Mouse (Mus musculus) liver, adult (tissue): ENCODE results near the gene Ncl.

Experiments
- GATA4 ChIP-seq: IDR thresholded peaks from 2 replicates; pipeline ENCODE4 v1.6.1; 2014; ENCODE audit warnings: mild to moderate bottlenecking, low read length; ENCODE audit not compliant: insufficient replicate concordance

The Ncl gene

DNA sequence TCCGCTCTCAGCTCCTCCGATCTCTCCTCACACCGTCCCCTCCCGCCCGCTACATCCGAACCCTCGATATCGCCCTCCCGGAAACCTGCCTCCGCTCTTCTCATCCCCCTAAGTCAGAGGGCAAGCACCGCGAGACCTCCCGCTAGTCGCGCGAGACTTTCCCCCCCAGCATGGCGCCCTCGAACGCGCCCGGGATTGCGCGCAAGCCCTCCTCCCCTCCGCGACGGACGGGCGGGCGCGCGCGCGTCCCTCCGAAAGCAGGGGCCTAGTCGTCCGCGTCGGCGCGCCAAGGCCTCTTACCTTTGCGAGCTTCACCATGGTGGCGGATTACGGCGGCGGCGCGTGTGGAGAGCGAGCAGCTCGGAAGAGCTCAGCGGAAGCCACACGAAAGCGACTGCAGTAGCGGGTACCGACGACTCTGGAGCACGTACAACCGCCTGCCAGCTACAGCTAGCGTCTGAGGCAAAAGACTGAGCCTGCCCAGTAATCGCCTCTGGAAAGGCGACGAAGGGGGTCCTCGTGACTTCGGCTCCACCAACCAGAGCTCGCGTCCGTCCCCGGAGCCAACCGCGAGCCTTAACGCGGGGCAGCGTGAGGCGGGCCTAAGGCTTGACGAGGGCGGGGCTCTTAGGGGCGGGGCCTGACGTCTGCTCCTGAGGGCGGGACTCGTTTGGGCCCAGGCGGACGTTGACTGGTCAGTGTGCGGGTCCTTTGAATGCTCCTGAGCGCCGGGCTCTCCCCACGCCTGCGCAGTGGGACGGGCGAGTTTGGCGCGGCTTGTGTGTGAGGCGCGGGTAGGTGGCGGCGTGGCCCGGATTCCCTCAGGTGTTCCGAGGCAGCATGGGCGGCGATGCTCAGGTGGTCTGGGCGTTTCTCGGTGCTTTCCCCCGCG, at the start of gene Ncl:
Gene Ncl (minus strand): TSS at position 495 of the 892 bp plus-strand sequence.
- peak; percentile 55; the same call in 1 of the 2 replicates for TF ChIP-seq GATA4

DNA sequence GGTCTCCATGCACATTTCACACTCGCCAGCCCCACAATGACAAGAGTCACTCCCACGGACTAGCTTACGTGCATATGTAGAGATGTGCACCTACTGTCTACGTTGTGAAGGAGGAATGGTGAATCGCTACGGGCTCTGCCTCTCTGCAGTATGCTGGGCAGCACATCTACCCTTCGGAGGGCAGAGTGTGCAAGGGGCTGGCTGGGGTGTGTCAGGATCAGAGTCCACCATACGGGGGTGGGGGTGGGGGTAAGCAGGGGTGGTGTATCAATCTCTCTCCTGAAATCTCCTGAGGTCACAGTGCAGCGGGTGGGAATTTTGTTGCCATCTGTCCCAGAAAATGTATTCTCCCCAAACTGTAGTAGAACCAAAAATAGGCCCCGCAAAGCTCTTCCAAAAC, 49.3 kb upstream of the Ncl start:
- TF ChIP-seq GATA4: no peak

DNA sequence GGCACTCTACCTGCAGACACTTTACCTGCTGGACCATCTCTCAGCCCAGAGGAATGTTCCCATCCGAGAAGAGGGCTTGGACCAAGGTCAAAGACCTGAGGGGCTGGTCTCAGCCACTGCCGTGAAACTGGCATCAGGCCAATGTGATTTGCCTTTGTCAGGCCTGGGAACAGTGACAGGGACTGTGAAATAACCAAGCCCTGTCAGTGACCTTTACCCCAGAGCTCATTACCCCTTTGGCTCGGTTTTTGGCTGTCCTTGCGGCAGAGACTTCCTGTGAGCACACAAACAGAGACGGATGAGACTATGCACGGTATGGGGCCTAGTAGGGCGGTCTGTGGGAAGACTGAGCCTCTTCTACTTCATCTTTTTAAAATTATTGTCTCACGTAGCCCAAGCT, 47.7 kb upstream of the Ncl start:
- no peak for TF ChIP-seq GATA4

DNA sequence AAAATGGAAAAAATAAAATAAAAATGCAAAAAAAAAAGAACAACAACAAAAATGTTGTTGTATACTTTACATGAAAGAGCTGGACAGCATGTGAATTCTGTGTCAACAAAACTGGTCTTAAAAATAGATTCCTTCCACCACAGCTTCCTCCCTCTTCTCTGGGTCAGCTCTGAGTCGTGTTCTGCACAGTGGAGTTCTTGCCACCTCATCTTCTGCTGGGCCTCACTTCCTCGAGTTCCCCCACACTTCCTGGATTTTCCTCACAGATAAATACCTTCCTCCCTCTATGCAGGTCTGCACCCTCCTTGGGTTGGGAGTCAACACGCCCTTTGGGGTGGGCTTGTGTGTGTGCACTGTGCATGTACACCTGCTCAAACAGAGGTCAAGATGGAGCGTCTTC, 47.1 kb upstream of the Ncl start:
- TF ChIP-seq GATA4: no peak

DNA sequence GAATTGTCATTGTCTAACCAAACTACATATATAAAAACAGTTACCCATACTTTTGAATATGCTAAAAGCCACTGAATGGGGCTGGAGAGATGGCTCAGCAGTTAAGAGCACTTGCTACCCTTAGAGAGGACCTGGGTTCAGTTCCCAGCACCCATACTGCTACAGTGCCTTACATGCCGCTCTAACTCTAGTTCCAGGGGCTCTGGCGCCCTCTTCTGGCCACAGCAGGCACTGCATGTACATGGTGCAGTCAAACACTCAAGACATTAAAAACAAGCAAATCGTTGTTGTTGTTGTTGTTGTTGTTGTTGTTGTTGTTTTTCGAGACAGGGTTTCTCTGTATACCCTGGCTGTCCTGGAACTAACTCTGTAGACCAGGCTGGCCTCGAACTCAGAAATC, 45.6 kb upstream of the Ncl start:
- TF ChIP-seq GATA4: no peak

DNA sequence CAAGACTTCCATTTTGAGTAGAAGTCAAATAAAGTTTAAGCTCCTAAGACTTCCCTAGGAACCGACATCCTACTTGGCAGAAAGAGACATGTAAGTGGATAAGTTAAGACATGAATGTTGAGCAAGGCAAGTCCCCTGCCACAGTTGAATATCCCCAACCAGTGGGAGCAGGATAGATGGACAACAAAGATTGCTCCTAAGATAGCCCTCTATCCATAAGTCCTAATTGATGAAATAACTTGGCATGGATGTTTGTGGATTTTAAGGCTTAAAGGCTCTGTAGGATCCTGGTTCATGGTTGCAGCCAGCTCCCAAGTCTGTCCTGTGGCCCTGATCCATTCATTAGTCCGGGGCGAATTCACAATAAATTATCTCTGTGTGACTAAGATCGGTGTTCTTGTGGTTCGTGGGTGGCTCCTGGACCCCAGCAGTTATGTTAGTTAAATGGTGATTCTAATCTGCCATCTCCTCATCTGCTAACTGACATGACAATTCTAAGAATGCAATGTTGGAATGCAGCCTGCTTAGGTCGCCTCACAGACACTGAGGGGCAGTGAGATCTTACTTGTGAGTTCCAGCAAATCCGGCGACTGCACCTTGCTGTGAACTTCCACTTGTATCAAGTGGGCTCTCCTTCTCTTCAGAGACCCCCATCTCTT, 41.0 kb upstream of the Ncl start:
- no peak for TF ChIP-seq GATA4

DNA sequence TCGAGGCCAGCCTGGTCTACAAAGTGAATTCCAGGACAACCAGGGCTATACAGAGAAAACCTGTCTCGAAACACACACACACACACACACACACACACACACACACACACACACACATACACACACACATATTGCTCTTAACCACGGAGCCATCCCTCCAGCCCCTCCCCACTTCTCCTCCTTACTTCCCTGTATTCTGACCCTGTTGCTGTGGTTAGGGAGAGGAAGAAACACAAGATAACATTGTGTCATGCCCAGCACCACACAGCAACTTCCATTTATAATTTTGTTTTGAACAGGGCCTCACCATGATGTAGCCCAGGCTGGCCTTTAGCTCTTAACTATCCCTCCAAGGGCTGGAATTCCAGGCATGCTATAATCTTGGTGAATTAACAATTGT, 40.1 kb upstream of the Ncl start:
- TF ChIP-seq GATA4: no peak

DNA sequence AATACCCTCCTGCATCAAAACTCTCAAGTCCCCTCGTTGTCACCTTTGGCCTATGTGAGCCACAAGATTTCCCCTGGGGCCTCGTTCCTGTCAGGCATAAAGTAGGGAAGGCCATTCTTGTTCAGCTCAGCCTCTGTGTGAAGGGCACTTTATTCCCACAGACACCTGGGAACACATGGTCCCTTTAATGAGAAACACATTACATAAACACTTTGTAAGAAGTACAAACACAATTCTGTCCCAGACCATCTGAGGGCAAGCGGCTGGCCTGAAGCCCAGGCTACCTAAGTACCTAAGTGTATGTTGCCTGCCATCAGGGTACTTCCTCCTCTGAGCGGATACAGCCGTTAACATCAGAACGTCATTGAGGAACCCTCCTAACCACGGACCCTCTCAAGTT, 39.0 kb upstream of the Ncl start:
- no peak for TF ChIP-seq GATA4

DNA sequence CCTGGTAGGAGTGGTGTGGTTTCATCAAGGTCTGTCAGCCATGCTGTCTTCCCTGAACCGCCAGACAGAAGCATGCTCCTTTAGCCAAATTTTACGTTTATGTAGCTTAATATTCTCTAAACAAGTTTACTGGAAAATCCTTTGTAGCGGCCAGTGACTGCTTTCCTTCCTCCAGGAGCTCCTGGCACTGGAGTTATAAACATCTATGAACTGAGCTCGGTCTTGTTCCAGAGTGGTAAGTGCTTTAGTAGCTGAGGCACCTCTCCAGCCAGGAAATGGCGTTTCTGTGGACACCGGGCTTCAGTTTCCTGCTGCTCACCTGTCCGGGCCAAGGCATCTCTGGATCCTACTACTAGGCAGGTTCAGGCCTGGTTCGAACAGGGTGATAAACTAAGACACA, 38.4 kb upstream of the Ncl start:
- TF ChIP-seq GATA4: no peak

DNA sequence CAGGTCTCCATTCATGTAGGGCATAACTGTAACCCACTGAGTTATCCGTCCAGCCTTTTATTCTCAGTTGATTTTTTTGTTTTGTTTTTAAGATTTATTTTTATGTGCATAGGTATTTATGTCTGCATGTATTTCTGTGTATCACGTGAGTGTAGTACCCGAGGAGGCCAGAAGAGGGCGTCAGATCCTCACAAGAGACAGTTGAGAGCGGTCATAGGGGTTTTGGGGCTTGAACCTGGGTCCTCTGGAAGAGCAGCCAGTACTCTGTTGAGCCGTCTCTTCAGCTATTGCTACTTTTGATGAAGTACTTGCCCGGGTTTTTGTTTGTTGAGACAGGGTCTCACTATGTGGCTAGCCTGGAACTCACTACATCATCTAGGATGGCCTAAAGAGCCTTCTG, 36.7 kb upstream of the Ncl start:
- no peak for TF ChIP-seq GATA4

DNA sequence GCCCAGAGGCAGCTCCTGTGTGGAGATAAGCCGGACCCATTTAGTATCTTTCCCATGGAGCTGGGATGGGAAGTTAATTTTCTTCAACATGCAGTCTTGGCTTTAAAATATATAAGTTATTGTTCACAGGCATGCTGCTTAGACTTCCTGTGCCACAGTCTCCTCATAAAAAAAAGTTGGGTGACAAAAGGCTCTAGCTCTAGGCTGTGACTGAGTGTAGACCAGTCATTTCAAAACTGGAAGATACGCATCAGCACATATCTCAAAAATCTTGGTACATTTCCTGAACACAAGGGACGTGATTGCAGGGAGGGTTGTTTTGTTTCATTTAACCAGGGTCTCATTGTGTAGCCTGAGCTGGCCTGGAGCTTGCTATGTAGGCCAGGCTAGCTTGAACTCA, 35.0 kb upstream of the Ncl start:
- no peak for TF ChIP-seq GATA4

DNA sequence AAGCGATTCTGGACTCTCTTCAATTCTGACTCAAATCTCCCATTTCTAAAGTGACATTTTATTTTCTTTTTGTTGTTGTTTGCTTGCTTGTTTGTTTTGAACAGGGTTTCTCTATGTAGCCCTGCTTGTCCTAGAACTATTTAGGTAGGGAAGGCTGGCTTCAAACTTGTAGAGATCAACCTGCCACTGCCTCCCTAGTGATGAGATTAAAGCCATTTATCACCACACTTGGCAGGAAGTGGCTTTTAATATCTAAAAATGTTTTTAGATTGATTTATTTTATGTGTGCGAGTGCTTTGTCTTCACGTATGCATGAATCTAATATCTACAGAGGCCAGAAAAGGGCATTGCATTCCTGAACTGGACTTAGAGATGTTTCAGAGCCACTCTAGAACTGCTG, 34.0 kb upstream of the Ncl start:
- TF ChIP-seq GATA4: no peak

DNA sequence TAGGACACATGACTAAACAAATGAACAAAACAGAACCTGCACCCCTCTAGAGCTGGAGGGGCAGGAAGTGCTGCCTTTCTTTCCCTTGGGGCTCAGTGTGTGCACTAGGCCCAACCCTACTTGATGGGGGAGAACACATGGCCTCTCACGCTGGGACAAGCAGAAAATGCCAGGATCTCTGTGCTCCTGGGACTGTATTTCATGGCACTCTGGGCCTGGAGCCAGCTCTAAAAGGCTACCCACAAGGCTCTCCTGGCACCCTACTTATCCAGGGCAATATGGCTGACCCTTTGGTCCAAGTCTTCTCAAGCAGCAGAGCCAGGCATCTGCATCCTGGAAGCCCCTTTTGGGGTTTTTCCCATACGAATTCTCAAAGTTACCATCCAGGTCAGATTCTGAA, 32.2 kb upstream of the Ncl start:
- TF ChIP-seq GATA4: no peak

DNA sequence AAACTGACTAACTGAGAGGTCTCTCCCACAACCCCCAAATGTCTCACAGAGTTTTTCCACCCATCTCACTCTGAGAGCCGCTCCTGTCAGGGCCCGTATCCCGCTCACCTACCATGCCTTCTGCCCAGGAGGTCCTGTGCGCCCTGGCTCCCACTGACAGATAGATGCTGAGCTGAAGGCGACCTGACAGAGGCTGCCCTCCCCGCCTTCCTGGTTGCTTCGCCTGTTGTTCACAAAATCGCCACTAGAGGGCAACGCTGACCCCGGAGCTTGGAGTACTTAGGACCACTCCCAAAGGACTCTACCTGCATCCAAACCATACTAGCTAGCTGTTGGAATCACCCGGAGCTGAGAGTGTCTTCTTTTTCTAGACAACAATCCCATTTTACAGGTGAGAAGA, 30.0 kb upstream of the Ncl start:
- TF ChIP-seq GATA4: no peak

DNA sequence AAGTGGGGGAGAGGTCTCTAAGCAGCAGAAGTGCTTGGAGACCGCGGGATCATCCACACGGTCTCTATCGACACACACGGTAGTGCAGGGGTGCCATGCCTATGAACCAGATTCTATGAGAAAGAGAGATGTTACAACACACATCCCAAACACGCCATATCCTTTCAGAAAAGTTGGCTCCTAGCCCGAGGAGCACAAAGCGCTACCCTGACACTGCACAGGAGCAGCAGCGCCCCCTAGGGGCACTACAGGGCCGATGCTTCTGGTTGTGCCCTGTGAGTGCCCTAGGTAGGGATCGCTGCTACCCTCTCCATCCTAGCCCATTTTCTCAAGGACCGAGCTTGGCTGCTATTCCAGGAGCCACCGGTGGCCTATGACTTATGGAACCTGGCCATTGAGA, 21.8 kb upstream of the Ncl start:
- no peak for TF ChIP-seq GATA4

DNA sequence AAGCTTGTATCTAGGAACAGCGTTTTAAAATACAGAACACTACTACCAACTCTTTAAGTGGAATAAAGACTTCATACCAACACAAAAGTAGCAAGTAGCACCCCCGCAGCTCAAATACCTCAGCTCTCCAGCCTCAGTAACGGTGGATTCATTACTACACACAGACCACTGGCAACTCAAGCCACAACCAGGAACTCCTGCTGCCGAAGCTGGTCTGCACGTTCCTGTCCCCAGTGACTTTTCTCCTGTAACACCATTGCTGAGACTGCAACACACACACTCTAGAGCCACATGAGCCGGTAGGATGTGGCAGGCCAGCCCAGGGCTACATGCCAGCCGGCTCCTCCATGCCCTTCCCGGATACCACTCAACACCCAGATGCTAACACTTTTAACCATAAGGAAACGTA, 20.0 kb upstream of the Ncl start:
- TF ChIP-seq GATA4: no peak
